Mouse (Mus musculus) kidney, embryonic 15.5 days (tissue): ENCODE measurements around the gene Cacybp. TPM values are rescaled to one million over a fixed set of nuclear protein-coding genes. Genes with fewer than 3 reads are reported as not detected.
A peak's percentile ranks its signal among the peaks of the same experiment; 100 is the strongest.

Experiments used
- ATAC-seq: fragments of 200-750 bp; cut with Nextera tagmentation; replicated peaks from 2 replicates; pipeline ENCODE4 v1.8.0; 2017; ENCODE audit warnings: moderate TSS enrichment; ENCODE audit not compliant: low FRiP score
- H3K27ac ChIP-seq: fragments of 300-500 bp; sonication (generic); 2 replicates; pipeline ENCODE4 v1.5.1; 2015; ENCODE audit warnings: mild to moderate bottlenecking, inconsistent platforms
- H3K27me3 ChIP-seq: fragments of 300-500 bp; sonication (generic); 2 replicates; pipeline ENCODE4 v1.6.1; 2015; ENCODE audit warnings: inconsistent platforms
- H3K36me3 ChIP-seq: fragments of 300-500 bp; sonication (generic); 2 replicates; pipeline ENCODE4 v1.6.1; 2015; ENCODE audit warnings: inconsistent platforms
- H3K4me1 ChIP-seq: fragments of 300-500 bp; sonication (generic); 2 replicates; pipeline ENCODE4 v1.6.1; 2015; ENCODE audit warnings: inconsistent platforms
- H3K4me2 ChIP-seq: fragments of 300-500 bp; sonication (generic); 2 replicates; pipeline ENCODE4 v1.6.1; 2015; ENCODE audit warnings: moderate library complexity, mild to moderate bottlenecking, inconsistent platforms
- H3K4me3 ChIP-seq: fragments of 300-500 bp; sonication (generic); replicated peaks from 2 replicates; pipeline ENCODE4 v1.5.1; 2015; ENCODE audit warnings: mild to moderate bottlenecking, inconsistent platforms
- H3K9ac ChIP-seq: fragments of 300-500 bp; sonication (generic); 2 replicates; pipeline ENCODE4 v1.6.1; 2015; ENCODE audit warnings: mild to moderate bottlenecking, inconsistent platforms
- H3K9me3 ChIP-seq: fragments of 300-500 bp; sonication (generic); replicated peaks from 2 replicates; pipeline ENCODE4 v1.6.1; 2016; ENCODE audit warnings: inconsistent platforms
- WGBS: fragments of 180-500 bp; shearing (Covaris S2); methylation state at CpG from one replicate; pipeline ENCODE4 v1.1.7; 2015; ENCODE audit warnings: mixed read lengths; 5-methylcytosine and 5-hydroxymethylcytosine counted together
- polyA plus RNA-seq: library from polyadenylated mRNA; unstranded; fragments of >200 nt; fragmentation: Nextera tagmentation; extraction: Ambion mirVana; gene quantifications from 2 replicates; pipeline ENCODE4 v1.2.1, GENCODE M21; 2015

The Cacybp gene
- 229 and 252 TPM in 2 replicates for polyA plus RNA-seq

DNA sequence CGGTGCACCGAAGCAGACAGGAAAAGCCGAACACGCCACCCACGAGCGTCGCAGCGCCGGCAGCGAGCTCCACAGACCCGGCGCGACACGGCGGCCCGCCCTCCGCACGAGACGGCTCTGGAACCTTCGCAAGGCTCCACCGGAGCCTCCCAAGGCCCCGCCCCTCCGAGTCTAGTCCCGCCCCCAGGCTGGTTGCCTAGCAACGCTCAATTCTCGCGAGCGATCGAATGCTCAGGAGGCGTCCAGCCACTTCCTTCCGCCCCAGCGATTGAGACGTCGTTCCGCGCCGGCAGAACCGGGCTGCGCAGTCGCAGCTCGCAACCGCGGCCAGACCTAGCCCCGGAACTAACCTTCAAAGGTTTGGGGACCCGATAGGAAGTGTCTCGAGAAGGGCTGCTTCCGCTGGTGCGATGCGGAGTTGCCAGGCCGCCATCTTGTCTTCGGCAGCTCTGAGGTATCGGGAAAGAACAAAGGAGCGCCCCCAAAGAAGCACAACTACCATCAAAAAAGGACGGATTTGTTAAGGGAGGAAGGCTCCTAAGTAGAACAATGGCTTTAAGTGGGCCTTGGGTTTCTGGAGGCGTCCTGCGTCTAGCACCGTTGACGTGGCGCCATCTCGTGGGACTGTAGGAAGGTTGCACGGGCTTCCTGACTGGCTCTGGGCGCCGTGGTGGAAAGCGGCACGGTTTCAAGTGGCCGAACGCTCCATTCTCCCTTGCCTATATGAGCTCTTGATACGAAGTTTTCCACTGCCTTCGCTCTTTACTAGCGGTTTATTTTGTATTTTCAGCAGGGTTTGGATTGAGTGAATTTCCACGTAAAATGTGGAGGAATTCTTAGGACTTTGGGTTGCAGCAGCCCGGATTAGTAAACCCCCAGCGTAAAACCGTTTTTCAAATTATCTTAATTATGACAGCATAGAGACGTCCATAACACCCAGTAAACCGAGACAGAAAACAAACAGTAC lies at the start of gene Cacybp:
TSS of gene Cacybp (minus strand) at position 173 of the 967 bp plus-strand sequence.
- Histone ChIP-seq H3K36me3 (peaks cover 5% of the 10 kb centered on the region; the same call in 1 of the 2 replicates), H3K27ac (peak within 1 kb of the TSS; percentile 99), H3K9ac (peak within 1 kb of the TSS; percentile 88), H3K9me3 (no peaks in the 10 kb centered on the region), H3K4me3 (peak within 1 kb of the TSS; percentile 78), H3K27me3 (no peaks in the 10 kb centered on the region), H3K4me1 (peaks cover 12% of the 10 kb centered on the region), H3K4me2 (peak within 1 kb of the TSS; percentile 67)
- WGBS, result under 1% methylated on average over 76 of the region's 76 CpGs
- peak; percentile 99 for ATAC-seq

DNA sequence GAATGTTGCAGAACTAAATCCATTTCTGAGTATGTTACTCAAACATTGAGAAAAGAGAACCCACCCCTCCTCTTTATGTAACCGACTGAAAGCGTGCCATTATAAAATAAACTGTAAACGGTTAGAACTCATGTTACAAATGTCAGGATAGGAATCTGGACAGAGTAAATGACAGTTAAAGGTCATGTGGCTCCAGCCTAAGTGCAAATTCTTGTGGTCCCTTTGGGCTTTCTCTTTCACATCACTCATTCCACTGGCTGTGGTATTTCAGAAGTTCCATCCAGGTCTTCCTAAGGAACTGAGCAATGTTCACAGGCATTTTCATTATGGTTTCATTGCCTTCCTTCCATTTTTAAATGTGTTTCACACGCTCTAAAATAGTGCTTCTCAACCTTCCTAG lies 49.7 kb upstream of the Cacybp start:
- 61% methylated on average over 4 of the region's 4 CpGs for WGBS
- H3K9ac ChIP-seq, result no peak overlapping the region

DNA sequence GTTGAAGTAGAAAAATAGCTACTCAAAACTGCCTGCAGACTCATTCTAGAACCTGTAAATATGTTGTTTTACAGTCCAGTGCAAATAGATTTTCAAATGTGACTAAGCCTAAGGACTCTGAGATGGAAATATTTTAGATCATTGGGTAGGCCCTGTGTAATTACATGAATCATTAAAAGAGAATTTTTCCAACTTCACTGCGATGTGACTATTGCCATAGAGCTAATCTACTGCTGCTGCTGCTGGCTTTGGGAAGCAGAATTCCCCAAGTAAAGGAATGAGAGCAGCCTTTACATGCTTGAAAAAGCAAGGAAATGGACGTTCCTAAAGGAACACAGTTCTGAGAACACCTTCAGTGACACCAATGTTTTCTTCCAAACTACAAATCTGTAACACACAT lies 49.2 kb upstream of the Cacybp start:
- no peaks in the 10 kb centered on the region for H3K36me3 ChIP-seq
- 67% methylated on average over 2 of the region's 2 CpGs for WGBS
- no peaks in the 10 kb centered on the region for H3K9me3 ChIP-seq
- H3K9ac ChIP-seq, result no peak overlapping the region
- H3K4me1 ChIP-seq, result 0 out of 2 replicates have a peak, but pooled peaks cover 6% of the 10 kb centered on the region
- no peak overlapping the region for H3K4me2 ChIP-seq
- no peak overlapping the region for H3K27ac ChIP-seq
- ATAC-seq, result no peak
- no peak overlapping the region for H3K4me3 ChIP-seq
- no peaks in the 10 kb centered on the region for H3K27me3 ChIP-seq

More for the DNA sequence above, 49.7 kb upstream of the Cacybp start:
- Histone ChIP-seq H3K4me3 (no peak overlapping the region), H3K9me3 (no peaks in the 10 kb centered on the region), H3K36me3 (no peaks in the 10 kb centered on the region), H3K27ac (no peak overlapping the region), H3K4me2 (no peak overlapping the region), H3K27me3 (no peaks in the 10 kb centered on the region), H3K4me1 (0 out of 2 replicates have a peak, but pooled peaks cover 6% of the 10 kb centered on the region)
- ATAC-seq, result no peak

DNA sequence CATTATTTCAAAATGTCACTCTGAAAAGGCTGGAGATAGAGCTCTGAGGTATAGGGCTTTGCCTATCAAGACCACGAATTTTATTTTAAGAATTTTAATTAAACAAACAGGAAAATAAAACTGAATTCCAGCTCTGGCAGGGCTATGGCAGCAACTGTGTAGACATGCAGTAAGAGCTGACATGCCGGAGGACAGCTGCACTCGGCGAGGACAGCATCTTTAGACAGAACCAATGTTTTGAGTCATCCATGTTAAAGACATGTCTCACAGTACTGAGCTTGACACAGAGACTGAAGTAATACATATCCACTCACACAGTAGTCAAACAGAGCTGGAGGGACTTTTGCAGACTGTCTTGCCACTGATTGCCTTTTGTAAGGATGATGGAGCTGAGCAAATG lies 47.9 kb upstream of the Cacybp start:
- Histone ChIP-seq H3K4me2 (no peak overlapping the region), H3K36me3 (no peaks in the 10 kb centered on the region), H3K27me3 (no peaks in the 10 kb centered on the region), H3K4me3 (no peak overlapping the region), H3K27ac (no peak overlapping the region), H3K9me3 (no peaks in the 10 kb centered on the region), H3K4me1 (0 out of 2 replicates have a peak, but pooled peaks cover 6% of the 10 kb centered on the region), H3K9ac (no peak overlapping the region)
- WGBS, result 87% methylated on average over 4 of the region's 4 CpGs
- no peak for ATAC-seq

DNA sequence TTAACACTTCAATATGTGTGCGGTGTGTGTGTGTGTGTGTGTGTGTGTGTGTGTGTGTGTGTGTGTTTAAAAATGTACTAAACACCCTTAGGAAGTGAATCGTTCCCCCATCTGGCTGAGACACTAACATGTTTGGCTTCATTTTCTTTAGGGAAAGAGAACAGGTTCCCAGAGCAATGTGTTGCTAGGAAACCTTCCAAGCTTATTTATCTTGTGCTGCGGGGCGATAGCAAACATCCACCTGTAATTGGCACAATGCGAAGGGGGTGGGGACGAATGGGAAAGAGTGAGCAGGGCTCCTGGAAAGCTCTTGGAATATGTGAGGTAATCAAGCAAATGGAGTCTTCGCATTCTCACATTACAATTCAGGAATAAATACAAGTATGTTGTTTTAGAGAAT lies 47.2 kb upstream of the Cacybp start:
- Histone ChIP-seq H3K4me1 (0 out of 2 replicates have a peak, but pooled peaks cover 6% of the 10 kb centered on the region), H3K9ac (no peak overlapping the region), H3K27me3 (no peaks in the 10 kb centered on the region), H3K4me3 (no peak overlapping the region), H3K4me2 (no peak overlapping the region), H3K27ac (no peak overlapping the region), H3K9me3 (no peaks in the 10 kb centered on the region), H3K36me3 (no peaks in the 10 kb centered on the region)
- ATAC-seq, result 0 out of 2 replicates have a peak, but pooled peaks have one; percentile 46
- 62% methylated on average over 7 of the region's 7 CpGs for WGBS

DNA sequence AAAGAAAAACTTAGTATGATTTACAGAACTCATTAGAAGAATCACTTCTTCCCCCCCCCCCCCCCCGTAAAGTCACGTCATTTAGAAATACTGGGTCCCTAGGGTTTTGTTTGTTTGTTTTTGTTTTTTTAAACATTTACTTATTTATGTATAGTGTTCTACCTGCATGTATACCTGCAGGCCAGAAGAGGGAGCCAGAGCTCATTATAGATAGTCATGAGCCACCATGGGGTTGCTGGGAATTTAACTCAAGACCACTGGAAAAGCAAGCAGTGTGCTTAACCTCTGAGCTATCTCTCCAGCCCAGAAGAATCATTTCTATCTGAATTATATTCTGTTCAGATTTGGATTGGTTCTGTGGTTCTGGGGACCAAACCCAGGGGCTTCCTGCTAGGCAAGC lies 40.4 kb upstream of the Cacybp start:
- no peaks in the 10 kb centered on the region for H3K36me3 ChIP-seq
- no peak overlapping the region for H3K27ac ChIP-seq
- H3K4me1 ChIP-seq, result no peaks in the 10 kb centered on the region
- no peaks in the 10 kb centered on the region for H3K9me3 ChIP-seq
- no peak overlapping the region for H3K9ac ChIP-seq
- H3K4me3 ChIP-seq, result no peak overlapping the region
- H3K4me2 ChIP-seq, result no peak overlapping the region
- H3K27me3 ChIP-seq, result no peaks in the 10 kb centered on the region
- ATAC-seq, result no peak
- 84% methylated on average over 2 of the region's 2 CpGs for WGBS

DNA sequence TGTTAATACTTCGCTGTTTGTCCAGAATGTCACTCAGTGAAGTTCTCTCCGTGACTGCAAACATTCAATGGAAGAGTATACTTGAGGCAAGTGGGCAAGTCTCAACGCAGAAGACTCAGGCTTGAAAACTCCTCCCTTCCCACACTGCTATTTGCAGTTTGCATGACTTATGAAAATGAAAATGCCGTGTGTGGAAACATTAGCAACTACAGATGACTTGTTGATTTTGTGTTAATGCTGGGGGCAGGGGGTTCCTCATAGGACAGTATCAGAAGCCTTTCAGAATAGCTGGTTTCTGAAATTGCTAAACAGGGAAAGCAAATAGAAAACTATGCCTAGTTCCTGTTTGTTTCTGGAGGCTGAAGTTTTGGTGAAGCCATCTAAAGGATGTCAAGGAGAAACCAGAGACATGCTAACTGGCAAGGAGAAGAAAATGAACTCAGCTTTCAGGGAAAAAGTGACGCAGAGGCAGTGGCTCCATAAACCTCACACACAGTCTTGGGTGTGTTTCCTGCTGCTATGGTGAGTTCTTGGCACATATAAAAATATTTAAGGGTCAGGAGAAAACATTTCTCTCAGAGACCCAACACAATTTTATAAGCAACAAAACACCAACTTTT lies 38.8 kb upstream of the Cacybp start:
- no peak for ATAC-seq
- Histone ChIP-seq H3K4me1 (no peaks in the 10 kb centered on the region), H3K36me3 (no peaks in the 10 kb centered on the region), H3K4me3 (no peak overlapping the region), H3K9me3 (no peaks in the 10 kb centered on the region), H3K4me2 (no peak overlapping the region), H3K27me3 (no peaks in the 10 kb centered on the region), H3K9ac (no peak overlapping the region), H3K27ac (no peak overlapping the region)
- WGBS, result 77% methylated on average over 5 of the region's 5 CpGs

DNA sequence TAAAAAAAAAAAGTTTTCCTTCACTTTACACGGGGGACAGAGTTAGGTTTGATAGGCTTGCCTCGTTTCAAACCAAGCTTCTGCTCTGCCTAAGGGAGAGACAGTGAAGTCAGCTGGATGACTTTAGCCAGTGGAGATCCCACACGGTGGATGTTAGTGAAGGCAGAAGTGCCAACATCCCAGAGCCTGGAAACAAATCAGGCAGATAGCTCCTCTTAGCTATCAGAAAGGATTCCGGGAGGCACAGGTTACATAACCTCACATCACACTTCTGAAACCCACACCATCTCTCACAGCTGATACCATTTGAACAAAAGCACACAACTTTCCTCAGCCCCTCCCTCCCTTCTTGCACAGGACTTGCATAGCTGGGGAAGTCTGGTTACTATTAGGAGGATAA lies 38.1 kb upstream of the Cacybp start:
- H3K4me1 ChIP-seq, result no peaks in the 10 kb centered on the region
- no peaks in the 10 kb centered on the region for H3K27me3 ChIP-seq
- no peak overlapping the region for H3K4me2 ChIP-seq
- H3K4me3 ChIP-seq, result no peak overlapping the region
- no peak overlapping the region for H3K27ac ChIP-seq
- no peak for ATAC-seq
- H3K9me3 ChIP-seq, result no peaks in the 10 kb centered on the region
- no peak overlapping the region for H3K9ac ChIP-seq
- WGBS, result 54% methylated on average over 4 of the region's 4 CpGs
- H3K36me3 ChIP-seq, result no peaks in the 10 kb centered on the region

DNA sequence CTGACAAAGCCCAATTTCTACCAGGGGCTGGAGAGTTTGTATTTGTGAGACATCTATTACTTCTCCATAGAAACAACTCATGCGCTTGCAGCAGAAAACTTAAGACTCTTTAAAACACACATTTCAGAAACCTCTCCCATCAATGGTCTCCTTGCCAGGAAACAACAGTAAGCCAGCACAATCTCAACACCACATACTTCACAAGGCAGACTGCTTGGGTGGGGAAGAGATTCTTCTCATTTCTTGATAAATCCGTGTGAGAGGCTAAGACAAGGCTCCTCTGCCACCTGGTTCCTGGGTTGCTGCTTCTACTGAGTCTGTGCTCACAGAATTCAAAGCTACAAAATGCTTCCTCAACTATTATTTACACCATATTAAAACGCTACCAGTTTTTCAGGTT lies 37.1 kb upstream of the Cacybp start:
- ATAC-seq, result no peak
- Histone ChIP-seq H3K36me3 (no peaks in the 10 kb centered on the region), H3K27me3 (no peaks in the 10 kb centered on the region), H3K4me1 (no peaks in the 10 kb centered on the region), H3K27ac (no peak overlapping the region), H3K4me3 (no peak overlapping the region), H3K9ac (no peak overlapping the region), H3K9me3 (no peaks in the 10 kb centered on the region), H3K4me2 (no peak overlapping the region)
- WGBS, result 76% methylated on average over 3 of the region's 3 CpGs

DNA sequence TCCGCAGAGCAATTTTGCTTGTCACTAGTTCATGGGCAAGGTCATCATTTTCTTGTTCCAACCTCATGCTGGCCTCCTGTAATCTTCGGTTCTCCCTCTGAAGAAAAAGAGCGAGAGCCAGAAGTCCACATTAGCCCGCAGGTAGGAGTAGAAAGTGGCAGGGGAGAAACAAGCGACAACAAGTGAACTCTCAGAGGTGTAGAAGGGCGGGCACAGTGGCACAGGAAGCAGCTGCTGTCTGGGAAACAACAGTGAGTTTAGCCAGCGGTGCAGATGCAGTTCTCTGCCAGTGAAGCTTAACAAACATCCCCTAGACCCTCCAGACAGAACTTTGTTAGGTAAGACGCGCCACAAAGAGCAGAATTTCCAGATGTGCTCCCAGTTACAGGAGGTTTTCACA lies 34.8 kb upstream of the Cacybp start:
- H3K36me3 ChIP-seq, result no peaks in the 10 kb centered on the region
- H3K27ac ChIP-seq, result no peak overlapping the region
- no peak for ATAC-seq
- H3K9ac ChIP-seq, result no peak overlapping the region
- no peak overlapping the region for H3K4me2 ChIP-seq
- no peaks in the 10 kb centered on the region for H3K9me3 ChIP-seq
- H3K4me3 ChIP-seq, result no peak overlapping the region
- no peaks in the 10 kb centered on the region for H3K4me1 ChIP-seq
- H3K27me3 ChIP-seq, result no peaks in the 10 kb centered on the region
- 81% methylated on average over 9 of the region's 9 CpGs for WGBS

DNA sequence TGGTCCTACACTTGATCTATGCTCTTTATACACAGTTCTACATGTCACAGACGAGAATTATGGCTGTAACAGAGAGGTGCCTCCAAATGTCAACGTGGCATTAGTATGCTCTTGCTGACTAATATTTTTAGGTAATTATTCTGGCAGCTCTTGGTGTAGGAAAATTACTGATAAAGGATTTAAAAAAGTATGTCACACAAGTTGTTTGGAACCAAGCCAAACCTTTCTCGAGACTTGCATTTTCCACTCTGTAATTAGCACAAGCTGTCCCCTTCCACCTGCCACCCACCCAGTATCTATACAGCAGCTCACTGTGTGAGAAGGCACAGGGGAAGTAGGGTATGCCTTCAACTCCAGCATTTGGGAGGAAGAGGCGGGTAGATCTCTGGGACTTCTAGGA lies 34.2 kb upstream of the Cacybp start:
- no peak for ATAC-seq
- Histone ChIP-seq H3K36me3 (no peaks in the 10 kb centered on the region), H3K9ac (no peak overlapping the region), H3K27ac (no peak overlapping the region), H3K4me1 (no peaks in the 10 kb centered on the region), H3K4me2 (no peak overlapping the region), H3K9me3 (no peaks in the 10 kb centered on the region), H3K4me3 (no peak overlapping the region), H3K27me3 (no peaks in the 10 kb centered on the region)
- WGBS, result 73% methylated on average over 4 of the region's 4 CpGs

DNA sequence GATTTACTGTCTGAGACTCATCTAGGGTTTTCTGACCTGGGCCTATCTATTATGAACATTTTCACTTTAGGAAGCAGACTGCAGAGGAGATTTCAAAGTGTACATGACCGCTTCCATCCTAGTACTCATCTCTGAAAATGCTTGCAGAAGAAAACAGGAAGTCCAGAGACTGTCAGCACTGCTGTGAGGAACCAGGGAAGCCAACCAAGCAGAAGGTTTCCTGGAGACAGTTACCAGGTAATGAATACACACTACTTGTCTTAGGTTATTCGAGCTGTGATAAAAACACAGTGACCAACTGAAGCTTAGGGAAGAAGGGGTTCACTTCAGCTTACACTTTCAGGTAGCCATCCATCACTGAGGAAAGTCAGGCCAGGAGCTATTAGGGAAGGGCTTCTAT lies 33.3 kb upstream of the Cacybp start:
- no peak overlapping the region for H3K4me2 ChIP-seq
- no peaks in the 10 kb centered on the region for H3K36me3 ChIP-seq
- H3K27ac ChIP-seq, result no peak overlapping the region
- no peak for ATAC-seq
- no peak overlapping the region for H3K9ac ChIP-seq
- no peaks in the 10 kb centered on the region for H3K9me3 ChIP-seq
- 61% methylated on average over 2 of the region's 2 CpGs for WGBS
- no peak overlapping the region for H3K4me3 ChIP-seq
- H3K4me1 ChIP-seq, result no peaks in the 10 kb centered on the region
- no peaks in the 10 kb centered on the region for H3K27me3 ChIP-seq
